Mouse (Mus musculus) testis, adult 2 months (tissue): ENCODE measurements around the gene Col27a1.

Experiments
- CTCF ChIP-seq: fragments of 200-500 bp; IDR thresholded peaks from 2 replicates; pipeline ENCODE4 v1.5.1; 2012; ENCODE audit warnings: low read depth, mild to moderate bottlenecking, inconsistent platforms, low read length, moderate library complexity; ENCODE audit not compliant: control insufficient read depth, insufficient read depth, insufficient replicate concordance
- POLR2A ChIP-seq: fragments of 200-500 bp; IDR thresholded peaks from 2 replicates; pipeline ENCODE4 v1.6.1; 2012; ENCODE audit warnings: low read depth, mild to moderate bottlenecking, inconsistent platforms, low read length, moderate library complexity; ENCODE audit not compliant: control insufficient read depth

DNA sequence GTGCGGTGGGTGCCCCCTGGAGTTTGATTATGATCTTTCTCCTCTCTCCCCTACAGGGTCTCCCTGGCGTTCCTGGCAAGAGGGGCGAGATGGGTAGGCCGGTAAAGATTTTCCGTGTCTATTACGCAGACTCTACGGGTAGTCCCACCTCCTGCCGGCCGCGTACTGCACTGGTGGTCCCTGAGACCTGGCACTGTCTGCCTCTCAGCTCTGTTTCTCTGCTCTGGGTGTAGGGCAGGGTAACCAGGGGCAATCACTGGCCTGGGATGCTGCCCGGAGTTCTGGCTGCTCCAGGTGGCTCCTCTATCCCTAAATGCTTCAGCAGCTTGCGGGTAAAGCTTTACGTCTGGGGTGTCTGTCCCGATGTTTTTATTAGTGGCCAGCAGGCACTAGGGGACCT lies 44.3 kb downstream of the Col27a1 start:
- no peak for TF ChIP-seq CTCF
- no peak for TF ChIP-seq POLR2A
